Mouse (Mus musculus) stomach, postnatal 0 days (tissue): Measurements from ENCODE around the gene Arid3a.

Experiments used
- CTCF ChIP-seq: IDR thresholded peaks from 2 replicates; pipeline ENCODE4 v1.5.1; 2016; ENCODE audit warnings: antibody characterized with exemption, low read depth, mild to moderate bottlenecking, moderate library complexity
- EP300 ChIP-seq: optimal IDR thresholded peaks from 2 replicates; pipeline ENCODE3; 2016; ENCODE audit warnings: antibody characterized with exemption

DNA sequence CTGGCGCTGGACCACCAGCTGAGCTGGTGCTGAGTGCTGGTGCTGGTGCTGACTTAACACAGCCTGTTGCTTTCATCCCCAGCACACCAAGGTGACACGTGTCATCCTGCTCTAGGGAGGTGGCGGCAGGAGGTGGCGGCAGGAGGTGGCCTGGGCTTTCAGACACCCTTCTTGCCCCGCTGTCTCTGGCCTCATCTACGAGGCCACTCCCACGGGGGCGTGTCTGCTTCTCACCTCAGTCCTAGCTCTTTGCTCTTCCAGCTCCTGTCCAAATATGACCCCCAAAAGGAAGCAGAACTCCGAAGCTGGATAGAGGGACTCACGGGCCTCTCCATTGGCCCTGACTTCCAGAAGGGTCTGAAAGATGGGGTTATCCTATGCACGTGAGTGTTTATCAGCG is 64.3 kb downstream of the Arid3a start:
- TF ChIP-seq CTCF (no peak), EP300 (no peak)
